Mouse (Mus musculus) hindbrain, embryonic 11.5 days (tissue): Measurements from ENCODE around the gene Ppp1r15a. TPM values are rescaled to one million over a fixed set of nuclear protein-coding genes. Genes with fewer than 3 reads are reported as not detected.
"Not testable (repeated sequence)": the region's sequence is repeated elsewhere in the genome, so short reads cannot be mapped to it uniquely, and the experiment has no call there.

Experiments
- ATAC-seq: fragments of 200-750 bp; cut with Nextera tagmentation; 2 replicates; pipeline ENCODE4 v1.8.0; 2017; ENCODE audit warnings: mild to moderate bottlenecking, moderate TSS enrichment, moderate library complexity; ENCODE audit not compliant: low FRiP score
- DNase-seq: peaks from one replicate; pipeline ENCODE4 v3.0.0-alpha.2; 2015; ENCODE audit warnings: low spot score
- H3K27ac ChIP-seq: fragments of 300-500 bp; sonication (generic); 2 replicates; pipeline ENCODE4 v1.5.1; 2014; ENCODE audit warnings: mild to moderate bottlenecking, low read depth, low read length
- H3K27me3 ChIP-seq: fragments of 300-500 bp; sonication (generic); 2 replicates; pipeline ENCODE4 v1.6.1; 2014; ENCODE audit warnings: mild to moderate bottlenecking, low read length, moderate library complexity, mixed read lengths; ENCODE audit not compliant: control insufficient read depth, insufficient read depth
- H3K36me3 ChIP-seq: fragments of 300-500 bp; sonication (generic); 2 replicates; pipeline ENCODE4 v1.6.1; 2014; ENCODE audit warnings: mild to moderate bottlenecking, low read length, moderate library complexity, mixed read lengths; ENCODE audit not compliant: control insufficient read depth, insufficient read depth
- H3K4me1 ChIP-seq: fragments of 300-500 bp; sonication (generic); replicated peaks from 2 replicates; pipeline ENCODE4 v1.6.1; 2014; ENCODE audit warnings: low read length, mixed read lengths; ENCODE audit not compliant: control insufficient read depth, insufficient read depth
- H3K4me2 ChIP-seq: fragments of 300-500 bp; sonication (generic); replicated peaks from 2 replicates; pipeline ENCODE4 v1.6.1; 2014; ENCODE audit warnings: mild to moderate bottlenecking, low read depth, low read length
- H3K4me3 ChIP-seq: fragments of 300-500 bp; sonication (generic); 2 replicates; pipeline ENCODE4 v1.5.1; 2014; ENCODE audit warnings: low read depth, low read length
- H3K9ac ChIP-seq: fragments of 300-500 bp; sonication (generic); 2 replicates; pipeline ENCODE4 v1.6.1; 2014; ENCODE audit warnings: low read depth, low read length
- H3K9me3 ChIP-seq: fragments of 300-500 bp; sonication (generic); 2 replicates; pipeline ENCODE4 v1.6.1; 2016; ENCODE audit warnings: low read length; ENCODE audit not compliant: control insufficient read depth
- WGBS: fragments of 180-500 bp; shearing (Covaris S2); extraction: QIAGEN DNeasy Blood & Tissue Kit; methylation state at CpG from one replicate; pipeline ENCODE4 v1.1.7; 2014; 5-methylcytosine and 5-hydroxymethylcytosine counted together
- polyA plus RNA-seq: library from polyadenylated mRNA; unstranded; fragments of >200 nt; fragmentation: Nextera tagmentation; extraction: Ambion mirVana; gene quantifications from 2 replicates; pipeline ENCODE4 v1.2.1, GENCODE M21; 2014

Gene Ppp1r15a
- polyA plus RNA-seq, 1 experiment from 2014 or later: 15.1 TPM

- peak; percentile 82 for ATAC-seq
- 3% methylated on average over 25 of the region's 29 CpGs for WGBS
- H3K4me2 ChIP-seq: peak overlapping the region; percentile 73
- H3K4me3 ChIP-seq: peak overlapping the region; percentile 48
- 0 out of 2 replicates have a peak, but pooled peaks cover 4% of the 10 kb centered on the region for H3K4me1 ChIP-seq
- H3K36me3 ChIP-seq: no peaks in the 10 kb centered on the region
- no peaks in the 10 kb centered on the region for H3K27me3 ChIP-seq
- peak overlapping the region; percentile 63 for H3K9ac ChIP-seq
- H3K9me3 ChIP-seq: no peaks in the 10 kb centered on the region
- peak; percentile 64 for DNase-seq
- no peak overlapping the region for H3K27ac ChIP-seq
Measured at GRCm38 (mm10) chr7:45538163-45539041, 12.3 kb upstream of the Ppp1r15a start.

- no peak for DNase-seq
- H3K36me3 ChIP-seq: no peaks in the 10 kb centered on the region
- WGBS: 81% methylated on average over 10 of the region's 10 CpGs
- no peaks in the 10 kb centered on the region for H3K9me3 ChIP-seq
- H3K9ac ChIP-seq: no peak overlapping the region
- peak overlapping the region; percentile 48 for H3K4me3 ChIP-seq
- H3K27me3 ChIP-seq: no peaks in the 10 kb centered on the region
- H3K27ac ChIP-seq: no peak overlapping the region
- no peak for ATAC-seq
- H3K4me2 ChIP-seq: peak overlapping the region; percentile 73
- H3K4me1 ChIP-seq: 0 out of 2 replicates have a peak, but pooled peaks cover 4% of the 10 kb centered on the region
Measured at GRCm38 (mm10) chr7:45537602-45538001, 11.5 kb upstream of the Ppp1r15a start.

- H3K4me1 ChIP-seq: 0 out of 2 replicates have a peak, but pooled peaks cover 4% of the 10 kb centered on the region
- H3K27me3 ChIP-seq: no peaks in the 10 kb centered on the region
- no peak overlapping the region for H3K4me3 ChIP-seq
- H3K9me3 ChIP-seq: no peaks in the 10 kb centered on the region
- H3K36me3 ChIP-seq: no peaks in the 10 kb centered on the region
- DNase-seq: no peak
- H3K27ac ChIP-seq: no peak overlapping the region
- H3K4me2 ChIP-seq: no peak overlapping the region
- H3K9ac ChIP-seq: no peak overlapping the region
- ATAC-seq: no peak
- 90% methylated on average over 1 of the region's 1 CpGs for WGBS
Measured at GRCm38 (mm10) chr7:45535676-45536075, 9.6 kb upstream of the Ppp1r15a start.

GRCm38 (mm10) chr7:45530643-45531042, 4.6 kb upstream of the Ppp1r15a start:
- DNase-seq (no peak), ATAC-seq (no peak)
- no peak overlapping the region for H3K4me3 ChIP-seq
- H3K36me3 ChIP-seq: no peaks in the 10 kb centered on the region
- H3K9me3 ChIP-seq: no peaks in the 10 kb centered on the region
- no peak overlapping the region for H3K9ac ChIP-seq
- H3K4me2 ChIP-seq: no peak overlapping the region
- no peaks in the 10 kb centered on the region for H3K4me1 ChIP-seq
- no peaks in the 10 kb centered on the region for H3K27me3 ChIP-seq
- no peak overlapping the region for H3K27ac ChIP-seq
- 79% methylated on average over 2 of the region's 2 CpGs for WGBS

- Histone ChIP-seq H3K9ac (no peak overlapping the region), H3K4me1 (no peaks in the 10 kb centered on the region; the same call in 1 of the 2 replicates), H3K36me3 (no peaks in the 10 kb centered on the region), H3K27me3 (no peaks in the 10 kb centered on the region), H3K4me3 (no peak overlapping the region), H3K4me2 (no peak overlapping the region), H3K27ac (no peak overlapping the region), H3K9me3 (no peaks in the 10 kb centered on the region)
- WGBS: 29% methylated on average over 6 of the region's 6 CpGs
- no peak for DNase-seq
- ATAC-seq: no peak
Measured at GRCm38 (mm10) chr7:45529461-45529860, 3.4 kb upstream of the Ppp1r15a start.

DNA sequence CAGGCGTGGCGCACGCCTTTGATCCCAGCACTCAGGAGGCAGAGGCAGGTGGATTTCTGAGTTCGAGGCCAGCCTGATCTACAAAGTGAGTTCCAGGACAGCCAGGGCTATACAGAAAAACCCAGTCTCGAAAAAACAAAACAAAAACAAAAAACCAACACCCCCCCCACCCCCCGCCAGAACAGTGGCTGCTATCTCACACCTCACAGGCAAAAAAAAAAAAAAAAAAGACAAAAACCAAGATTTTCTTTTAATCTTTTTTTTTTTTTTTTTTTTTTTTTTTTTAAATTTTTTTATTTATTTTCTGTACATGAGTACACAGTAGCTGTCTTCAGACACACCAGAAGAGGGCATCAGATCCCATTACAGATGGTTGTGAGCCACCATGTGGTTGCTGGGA, 1.1 kb upstream of the Ppp1r15a start:
- not testable (repeated sequence) for ATAC-seq
- WGBS: 86% methylated on average over 6 of the region's 6 CpGs

DNA sequence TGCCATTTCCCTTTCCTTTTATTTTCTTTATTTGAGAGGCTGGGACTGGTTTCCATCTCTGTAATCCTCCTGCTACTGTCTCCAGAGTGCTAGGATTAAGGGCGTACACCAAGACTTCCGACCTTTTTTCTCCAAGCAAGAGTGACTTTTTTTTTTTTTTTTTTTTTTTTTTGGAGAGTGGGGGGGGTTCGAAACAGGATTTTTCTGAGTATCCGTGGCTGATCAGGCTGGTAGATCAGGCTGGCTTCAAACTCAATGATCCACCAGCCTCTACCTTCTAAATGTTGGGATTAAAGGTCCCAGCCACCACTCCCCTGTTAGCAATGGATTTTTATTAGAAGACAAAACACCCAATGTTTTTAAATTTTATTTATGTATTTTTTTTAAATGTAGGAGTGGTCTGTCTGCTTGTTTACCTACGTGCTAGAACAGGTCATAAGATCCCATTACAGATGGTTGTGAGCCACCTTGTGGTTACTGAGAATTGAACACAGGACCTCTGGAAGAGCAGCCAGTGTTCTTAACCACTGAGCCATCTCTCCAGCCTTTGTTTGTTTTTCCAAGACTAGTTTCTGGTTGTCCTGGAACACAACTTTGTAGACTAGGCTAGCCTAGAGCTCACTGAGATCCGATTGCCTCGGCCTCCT, 529 bp upstream of the Ppp1r15a start:
- peak overlapping the region; percentile 74 for H3K4me3 ChIP-seq
- H3K4me2 ChIP-seq: peak overlapping the region; percentile 85
- ATAC-seq (no peak; the same call in 1 of the 2 replicates), DNase-seq (no peak)
- peak overlapping the region; percentile 79; the same call in 1 of the 2 replicates for H3K9ac ChIP-seq
- no peaks in the 10 kb centered on the region for H3K27me3 ChIP-seq
- H3K27ac ChIP-seq: peak overlapping the region; percentile 36; the same call in 1 of the 2 replicates
- H3K4me1 ChIP-seq: no peaks in the 10 kb centered on the region; the same call in 1 of the 2 replicates
- H3K36me3 ChIP-seq: no peaks in the 10 kb centered on the region
- WGBS: 25% methylated on average over 7 of the region's 7 CpGs
- no peaks in the 10 kb centered on the region for H3K9me3 ChIP-seq

More for the DNA sequence above, 1.1 kb upstream of the Ppp1r15a start:
- not testable (repeated sequence) for H3K9me3 ChIP-seq, H3K4me1 ChIP-seq, H3K4me2 ChIP-seq, H3K27me3 ChIP-seq, DNase-seq, H3K9ac ChIP-seq, H3K27ac ChIP-seq, H3K36me3 ChIP-seq, H3K4me3 ChIP-seq

- Histone ChIP-seq H3K27ac (peak overlapping the region; percentile 39; the same call in 1 of the 2 replicates), H3K4me2 (peak overlapping the region; percentile 85), H3K4me3 (peak overlapping the region; percentile 74), H3K27me3 (no peaks in the 10 kb centered on the region), H3K9ac (peak overlapping the region; percentile 79), H3K4me1 (no peaks in the 10 kb centered on the region; the same call in 1 of the 2 replicates), H3K36me3 (no peaks in the 10 kb centered on the region), H3K9me3 (no peaks in the 10 kb centered on the region)
- whole genome bisulfite sequencing: 31% methylated on average over 12 of the region's 12 CpGs
- peak; percentile 26 for DNase-seq
- no peak for ATAC-seq
Measured at GRCm38 (mm10) chr7:45524841-45525621, 1.0 kb downstream of the Ppp1r15a start.
